Mouse (Mus musculus) MEL (cell line): Measurements from ENCODE around the gene Sgms1. TPM values are rescaled to one million over a fixed set of nuclear protein-coding genes. Genes with fewer than 3 reads are reported as not detected.

Experiments
- DNase-seq: peaks from one replicate; pipeline ENCODE4 v3.0.0; 2011; ENCODE audit warnings: low read depth, low spot score
- H3K27ac ChIP-seq: 2 replicates; pipeline ENCODE4 v1.5.1; 2012; ENCODE audit warnings: low read depth, mild to moderate bottlenecking, control low read depth, low read length, moderate library complexity; ENCODE audit not compliant: control insufficient read depth
- H3K27me3 ChIP-seq, 2 experiments: fragments of 150-350 bp in 1 of 2; sonication (generic) in 1 of 2; 2 replicates each; pipeline ENCODE4 v1.6.1; 2012; ENCODE audit warnings: low read length in 2 of 2, mild to moderate bottlenecking in 2 of 2, improper control_type of control experiment in 1 of 2, moderate library complexity in 1 of 2; ENCODE audit not compliant: insufficient read depth in 2 of 2, control insufficient read depth in 1 of 2
- H3K36me3 ChIP-seq, 2 experiments: 2 replicates each; pipeline ENCODE4 v1.6.1; 2012 to 2014; ENCODE audit warnings: low read length in 2 of 2, improper control_type of control experiment in 1 of 2, inconsistent platforms in 1 of 2, mild to moderate bottlenecking in 1 of 2; ENCODE audit not compliant: insufficient read depth in 2 of 2, control insufficient read depth in 1 of 2
- H3K4me1 ChIP-seq, 2 experiments: fragments of 150-350 bp in 1 of 2; sonication (generic) in 1 of 2; 2 replicates each; pipeline ENCODE4 v1.6.1; 2012; ENCODE audit warnings: low read length in 2 of 2, improper control_type of control experiment in 1 of 2, mild to moderate bottlenecking in 1 of 2; ENCODE audit not compliant: insufficient read depth in 2 of 2, control insufficient read depth in 1 of 2
- H3K4me3 ChIP-seq, 2 experiments: fragments of 150-350 bp in 1 of 2; sonication (generic) in 1 of 2; 2 replicates each; pipeline ENCODE4 v1.5.1; 2012; ENCODE audit warnings: low read depth in 2 of 2, low read length in 2 of 2, mild to moderate bottlenecking in 2 of 2, moderate library complexity in 2 of 2, control low read depth in 1 of 2, improper control_type of control experiment in 1 of 2; ENCODE audit not compliant: control insufficient read depth in 1 of 2, insufficient read depth in 1 of 2
- H3K79me2 ChIP-seq: 2 replicates; pipeline ENCODE4 v1.6.1; 2012; ENCODE audit warnings: mild to moderate bottlenecking, low read length, moderate library complexity; ENCODE audit not compliant: control insufficient read depth, poor library complexity, insufficient read depth
- H3K9ac ChIP-seq: 2 replicates; pipeline ENCODE4 v1.6.1; 2012; ENCODE audit warnings: low read depth, mild to moderate bottlenecking, control low read depth, low read length, moderate library complexity; ENCODE audit not compliant: control insufficient read depth, poor library complexity, severe bottlenecking
- H3K9me3 ChIP-seq: fragments of 150-350 bp; sonication (generic); replicated peaks from 2 replicates; pipeline ENCODE4 v1.6.1; 2012; ENCODE audit warnings: mild to moderate bottlenecking, low read length, improper control_type of control experiment, moderate library complexity; ENCODE audit not compliant: insufficient read depth
- CHD1 ChIP-seq: IDR thresholded peaks from 2 replicates; pipeline ENCODE4 v1.6.1; 2012; ENCODE audit warnings: low read depth, mild to moderate bottlenecking, inconsistent platforms, low read length, improper control_type of control experiment
- ELF1 ChIP-seq: IDR thresholded peaks from 2 replicates; pipeline ENCODE4 v1.6.1; 2014; ENCODE audit warnings: low read depth, mild to moderate bottlenecking, inconsistent platforms, low read length, improper control_type of control experiment, moderate library complexity
- GABPA ChIP-seq: IDR thresholded peaks from 2 replicates; pipeline ENCODE4 v1.6.1; 2012; ENCODE audit warnings: low read depth, mild to moderate bottlenecking, inconsistent platforms, low read length, improper control_type of control experiment, moderate library complexity
- GATA1 ChIP-seq: IDR thresholded peaks from 2 replicates; pipeline ENCODE4 v1.6.1; 2011; ENCODE audit warnings: low read depth, low read length, improper control_type of control experiment
- KAT2A ChIP-seq: conservative IDR thresholded peaks from 2 replicates; pipeline ENCODE4 v1.6.1; 2012; ENCODE audit warnings: low read depth, low read length, improper control_type of control experiment, inconsistent platforms
- MEF2A ChIP-seq: IDR thresholded peaks from 2 replicates; pipeline ENCODE4 v1.6.1; 2014; ENCODE audit warnings: low read depth, mild to moderate bottlenecking, inconsistent platforms, low read length, improper control_type of control experiment; ENCODE audit not compliant: poor library complexity, insufficient replicate concordance, severe bottlenecking; ENCODE audit errors: extremely low read depth
- MXI1 ChIP-seq: IDR thresholded peaks from 2 replicates; pipeline ENCODE4 v1.6.1; 2011; ENCODE audit warnings: mild to moderate bottlenecking, low read depth, low read length, improper control_type of control experiment
- NRF1 ChIP-seq: IDR thresholded peaks from 2 replicates; pipeline ENCODE4 v1.6.1; 2014; ENCODE audit warnings: low read depth, mild to moderate bottlenecking, inconsistent platforms, low read length, improper control_type of control experiment, moderate library complexity; ENCODE audit not compliant: poor library complexity, insufficient read depth, severe bottlenecking
- POLR2A ChIP-seq, 2 experiments: IDR thresholded peaks; 2 replicates each; pipeline ENCODE4 v1.6.1; 2011 to 2012; ENCODE audit warnings: low read length in 2 of 2, mild to moderate bottlenecking in 2 of 2, control low read depth in 1 of 2, improper control_type of control experiment in 1 of 2, low read depth in 1 of 2, moderate library complexity in 1 of 2; ENCODE audit not compliant: control insufficient read depth in 1 of 2, insufficient read depth in 1 of 2, poor library complexity in 1 of 2
- POLR2AphosphoS2 ChIP-seq: IDR thresholded peaks from 2 replicates; pipeline ENCODE4 v1.6.1; 2011; ENCODE audit warnings: low read length, improper control_type of control experiment
- RCOR1 ChIP-seq: IDR thresholded peaks from 2 replicates; pipeline ENCODE4 v1.6.1; 2012; ENCODE audit warnings: low read depth, mild to moderate bottlenecking, inconsistent platforms, low read length, improper control_type of control experiment
- SIN3A ChIP-seq: IDR thresholded peaks from 2 replicates; pipeline ENCODE4 v1.6.1; 2012; ENCODE audit warnings: low read length, improper control_type of control experiment, inconsistent platforms
- UBTF ChIP-seq: IDR thresholded peaks from 2 replicates; pipeline ENCODE4 v1.6.1; 2012; ENCODE audit warnings: low read depth, mild to moderate bottlenecking, inconsistent platforms, low read length, improper control_type of control experiment, moderate library complexity, borderline replicate concordance; ENCODE audit not compliant: insufficient read depth
- ZKSCAN1 ChIP-seq: IDR thresholded peaks from 2 replicates; pipeline ENCODE4 v1.6.1; 2012; ENCODE audit warnings: low read depth, mild to moderate bottlenecking, inconsistent platforms, low read length, improper control_type of control experiment, moderate library complexity
- ZNF384 ChIP-seq: IDR thresholded peaks from 2 replicates; pipeline ENCODE4 v1.6.1; 2012; ENCODE audit warnings: low read depth, mild to moderate bottlenecking, inconsistent platforms, low read length, improper control_type of control experiment
- polyA plus RNA-seq, 2 experiments: library from polyadenylated mRNA; stranded (reverse) in 1 of 2; unstranded in 1 of 2; fragments of >175 nt in 1 of 2; fragments of >200 nt in 1 of 2; gene quantifications; 2 replicates each; pipeline versions ENCODE4 v1.2.1 to v1.2.4; 2012; ENCODE audit warnings: low replicate concordance in 2 of 2, low read depth in 1 of 2; ENCODE audit not compliant: insufficient read length in 2 of 2, insufficient read depth in 1 of 2, missing spikeins in 1 of 2
- total RNA-seq: library from RNA; depleted of rRNA; stranded (reverse); fragments of 300-350 nt; gene quantifications from 2 replicates; pipeline ENCODE4 v1.2.3, GENCODE M21; 2012

Gene Sgms1
- total and polyA plus RNA-seq, 3 experiments: 16.3 to 18.5 TPM; not detected in 1

DNA sequence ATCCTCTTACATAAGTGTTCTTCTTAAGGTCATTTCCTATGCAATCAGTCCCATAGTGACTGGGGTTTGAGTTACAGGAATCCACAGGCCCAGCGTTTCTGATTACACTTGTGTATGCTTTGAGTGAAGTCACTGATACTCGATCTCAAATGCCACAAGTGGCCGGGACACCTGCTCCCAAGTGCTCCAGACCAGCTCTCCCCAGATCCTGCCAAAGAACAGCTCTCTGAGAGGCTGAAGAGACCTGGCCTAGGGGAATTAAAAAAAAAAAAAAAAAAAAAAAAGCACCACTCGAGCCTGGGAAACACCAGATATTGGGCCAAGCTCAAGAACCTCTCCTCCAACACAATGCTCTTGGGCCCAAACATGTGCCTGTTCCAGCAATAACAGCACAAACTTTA lies 62.9 kb downstream of the Sgms1 start:
- Histone ChIP-seq H3K4me1 (peaks cover 0 to 14% of the 10 kb centered on the region in 2 experiments; a peak in 2 of 4 replicates), H3K27me3 (no peaks in the 10 kb centered on the region), H3K27ac (no peak overlapping the region), H3K9ac (no peak overlapping the region), H3K36me3 (peaks cover 0 to 5% of the 10 kb centered on the region in 2 experiments; a peak in 2 of 4 replicates), H3K4me3 (no peak overlapping the region), H3K79me2 (no peaks in the 10 kb centered on the region), H3K9me3 (no peaks in the 10 kb centered on the region)
- TF ChIP-seq GABPA (no peak), MEF2A (no peak), NRF1 (no peak)
- no peak for DNase-seq

DNA sequence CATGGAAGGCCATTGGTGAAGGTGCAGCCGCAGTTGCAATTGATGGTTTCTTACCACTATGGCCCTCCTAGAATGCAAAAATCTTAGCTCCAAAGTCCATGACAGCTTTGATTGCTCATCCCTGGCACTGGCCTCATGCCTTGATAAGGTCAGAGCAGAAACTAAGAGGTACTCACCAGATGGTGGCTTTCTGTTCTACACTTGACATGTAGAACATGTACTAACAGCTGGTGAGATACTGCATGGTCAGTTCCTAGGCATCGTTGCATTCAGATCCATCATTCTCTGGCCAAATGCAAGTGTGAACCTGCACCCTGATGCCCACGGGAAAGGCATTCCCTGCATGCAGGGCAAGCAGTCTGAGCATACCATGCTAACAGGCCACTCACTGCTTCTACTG lies 63.4 kb downstream of the Sgms1 start:
- Histone ChIP-seq H3K4me1 (peaks cover 0 to 14% of the 10 kb centered on the region in 2 experiments; a peak in 2 of 4 replicates), H3K4me3 (no peak overlapping the region), H3K79me2 (no peaks in the 10 kb centered on the region), H3K9me3 (no peaks in the 10 kb centered on the region), H3K9ac (no peak overlapping the region), H3K36me3 (peaks cover 0 to 5% of the 10 kb centered on the region in 2 experiments; a peak in 2 of 4 replicates), H3K27ac (no peak overlapping the region), H3K27me3 (no peaks in the 10 kb centered on the region)
- TF ChIP-seq GABPA (no peak), RCOR1 (no peak), MEF2A (no peak), KAT2A (no peak), POLR2AphosphoS2 (no peak), GATA1 (no peak), ELF1 (no peak), MXI1 (no peak), POLR2A (IDR thresholded peaks at IDR 0.05; ENCODE audit: control insufficient read depth in 1 of 2, insufficient read depth in 1 of 2, low read depth in 1 of 2, low read length in 2 of 2, poor library complexity in 1 of 2) (no peak), SIN3A (no peak), ZKSCAN1 (no peak), ZNF384 (no peak), UBTF (no peak), CHD1 (no peak)
- no peak for DNase-seq
